Mouse (Mus musculus): ENCODE results near the gene Slfn5. TPM values are rescaled to one million over a fixed set of nuclear protein-coding genes. Genes with fewer than 3 reads are reported as not detected.
"Not testable (repeated sequence)": the region's sequence is repeated elsewhere in the genome, so short reads cannot be mapped to it uniquely, and the experiment has no call there.

The Slfn5 gene
- polyA plus RNA-seq, 2 experiments, result 0.54 to 0.84 TPM

GRCm38 (mm10) chr11:82983193-82983592, 32.0 kb downstream of the Slfn5 start:
- Histone ChIP-seq H3K36me3 (replicated peaks; ENCODE audit: control insufficient read depth, insufficient read depth, low read depth) (peaks cover 7% of the 10 kb centered on the region), H3K27me3 (ENCODE audit: control insufficient read depth, insufficient read depth, low read length) (no peaks in the 10 kb centered on the region), H3K4me2 (ENCODE audit: low read depth) (no peak overlapping the region), H3K9me3 (ENCODE audit: control insufficient read depth, low read length) (no peaks in the 10 kb centered on the region), H3K9ac (replicated peaks) (no peak overlapping the region), H3K4me1 (replicated peaks; ENCODE audit: control insufficient read depth in 2 of 2, insufficient read depth in 2 of 2, low read length in 1 of 2) (no peaks in the 10 kb centered on the region; a peak in 1 of 4 replicates), H3K4me3 (ENCODE audit: insufficient read depth in 1 of 2, low read depth in 2 of 2, low read length in 2 of 2) (no peak overlapping the region), H3K27ac (no peak overlapping the region)
- WGBS (ENCODE audit: insufficient replicate concordance), result 80% methylated on average over 17 of the region's 17 CpGs
- ATAC-seq (ENCODE audit: insufficient read depth) (no peak), DNase-seq (ENCODE audit: low read depth in 3 of 3, low spot score in 3 of 3) (no peak)
- TF ChIP-seq CTCF (IDR thresholded peaks at IDR 0.05; ENCODE audit: low read depth), result no peak
- TF ChIP-seq EP300 (IDR thresholded peaks at IDR 0.05; ENCODE audit: low read depth), result no peak

GRCm38 (mm10) chr11:82987621-82988020, 36.5 kb downstream of the Slfn5 start:
- Histone ChIP-seq H3K9me3 (ENCODE audit: control insufficient read depth, low read length) (no peaks in the 10 kb centered on the region), H3K9ac (replicated peaks) (no peak overlapping the region), H3K27ac (no peak overlapping the region), H3K27me3 (ENCODE audit: control insufficient read depth, insufficient read depth, low read length) (no peaks in the 10 kb centered on the region), H3K4me3 (ENCODE audit: insufficient read depth in 1 of 2, low read depth in 2 of 2, low read length in 2 of 2) (no peak overlapping the region), H3K36me3 (replicated peaks; ENCODE audit: control insufficient read depth, insufficient read depth, low read depth) (no peaks in the 10 kb centered on the region; the same call in 1 of the 2 replicates), H3K4me1 (replicated peaks; ENCODE audit: control insufficient read depth in 2 of 2, insufficient read depth in 2 of 2, low read length in 1 of 2) (peaks cover 0 to 5% of the 10 kb centered on the region in 2 experiments; a peak in 3 of 4 replicates), H3K4me2 (ENCODE audit: low read depth) (no peak overlapping the region)
- no peak for DNase-seq (ENCODE audit: low read depth in 3 of 3, low spot score in 3 of 3)
- WGBS (ENCODE audit: insufficient replicate concordance), result 66% methylated on average over 6 of the region's 6 CpGs
- ATAC-seq (ENCODE audit: insufficient read depth), result no peak
- no peak for TF ChIP-seq EP300 (IDR thresholded peaks at IDR 0.05; ENCODE audit: low read depth)
- TF ChIP-seq CTCF (IDR thresholded peaks at IDR 0.05; ENCODE audit: low read depth), result no peak

- Histone ChIP-seq H3K9ac (replicated peaks) (no peak overlapping the region; the same call in 1 of the 2 replicates), H3K27me3 (ENCODE audit: control insufficient read depth, insufficient read depth, low read length) (no peaks in the 10 kb centered on the region), H3K4me2 (ENCODE audit: low read depth) (peak overlapping the region; percentile 72), H3K4me1 (replicated peaks; ENCODE audit: control insufficient read depth in 2 of 2, insufficient read depth in 2 of 2, low read length in 1 of 2) (peaks cover 0 to 5% of the 10 kb centered on the region in 2 experiments; a peak in 3 of 4 replicates), H3K9me3 (ENCODE audit: control insufficient read depth, low read length) (no peaks in the 10 kb centered on the region), H3K36me3 (replicated peaks; ENCODE audit: control insufficient read depth, insufficient read depth, low read depth) (no peaks in the 10 kb centered on the region; the same call in 1 of the 2 replicates), H3K27ac (no peak overlapping the region), H3K4me3 (ENCODE audit: insufficient read depth in 1 of 2, low read depth in 2 of 2, low read length in 2 of 2) (peak overlapping the region; percentile 42 to 58)
- TF ChIP-seq CTCF (IDR thresholded peaks at IDR 0.05; ENCODE audit: low read depth), result no peak
- TF ChIP-seq EP300 (IDR thresholded peaks at IDR 0.05; ENCODE audit: low read depth), result no peak
- DNase-seq (ENCODE audit: low read depth in 3 of 3, low spot score in 3 of 3), result no peak
- WGBS (ENCODE audit: insufficient replicate concordance), result 38% methylated on average over 12 of the region's 12 CpGs
- no peak for ATAC-seq (ENCODE audit: insufficient read depth)
These were observed 38.2 kb downstream of the Slfn5 start for GRCm38 (mm10) chr11:82989357-82989756.

- Histone ChIP-seq H3K4me2 (ENCODE audit: low read depth) (peak overlapping the region; percentile 72), H3K4me3 (ENCODE audit: insufficient read depth in 1 of 2, low read depth in 2 of 2, low read length in 2 of 2) (peak overlapping the region; percentile 58 to 82), H3K9ac (replicated peaks) (peak overlapping the region; percentile 58)
- ATAC-seq (ENCODE audit: insufficient read depth) (peak; percentile 71; the same call in 1 of the 2 replicates), DNase-seq (ENCODE audit: low read depth in 3 of 3, low spot score in 3 of 3) (peak in 1 of 3 experiments; percentile 19)
- not testable (repeated sequence) for H3K9me3 ChIP-seq (ENCODE audit: control insufficient read depth, low read length); H3K36me3 ChIP-seq (replicated peaks; ENCODE audit: control insufficient read depth, insufficient read depth, low read depth); H3K4me1 ChIP-seq (replicated peaks; ENCODE audit: control insufficient read depth in 2 of 2, insufficient read depth in 2 of 2, low read length in 1 of 2); H3K27ac ChIP-seq; H3K27me3 ChIP-seq (ENCODE audit: control insufficient read depth, insufficient read depth, low read length)
- 14% methylated on average over 19 of the region's 19 CpGs for WGBS (ENCODE audit: insufficient replicate concordance)
These were observed 39.6 kb downstream of the Slfn5 start for GRCm38 (mm10) chr11:82990612-82991385.

- Histone ChIP-seq H3K4me3 (ENCODE audit: insufficient read depth in 1 of 2, low read depth in 2 of 2, low read length in 2 of 2) (peak within 1 kb of the TSS; percentile 58 to 82), H3K36me3 (replicated peaks; ENCODE audit: control insufficient read depth, insufficient read depth, low read depth) (no peaks in the 10 kb centered on the region), H3K4me1 (replicated peaks; ENCODE audit: control insufficient read depth in 2 of 2, insufficient read depth in 2 of 2, low read length in 1 of 2) (peaks cover 0 to 5% of the 10 kb centered on the region in 2 experiments; a peak in 3 of 4 replicates), H3K27ac (no peak within 1 kb of the TSS), H3K9me3 (ENCODE audit: control insufficient read depth, low read length) (no peaks in the 10 kb centered on the region), H3K9ac (replicated peaks) (peak within 1 kb of the TSS; percentile 58), H3K27me3 (ENCODE audit: control insufficient read depth, insufficient read depth, low read length) (no peaks in the 10 kb centered on the region), H3K4me2 (ENCODE audit: low read depth) (peak within 1 kb of the TSS; percentile 72)
- TF ChIP-seq CTCF (IDR thresholded peaks at IDR 0.05; ENCODE audit: low read depth) (no peak), EP300 (IDR thresholded peaks at IDR 0.05; ENCODE audit: low read depth) (no peak)
- ATAC-seq (ENCODE audit: insufficient read depth), result peak; percentile 39; the same call in 1 of the 2 replicates
- 3% methylated on average over 14 of the region's 14 CpGs for WGBS (ENCODE audit: insufficient replicate concordance)
- no peak for DNase-seq (ENCODE audit: low read depth in 3 of 3, low spot score in 3 of 3)
These were observed 40.5 kb downstream of the Slfn5 start, which contains the start of gene Slfn9 for GRCm38 (mm10) chr11:82991469-82992166. Slfn9 (minus strand) TSS chr11:82991830.
